Mouse (Mus musculus): ENCODE results near the gene Vmn2r1.

Vmn2r1 gene

DNA sequence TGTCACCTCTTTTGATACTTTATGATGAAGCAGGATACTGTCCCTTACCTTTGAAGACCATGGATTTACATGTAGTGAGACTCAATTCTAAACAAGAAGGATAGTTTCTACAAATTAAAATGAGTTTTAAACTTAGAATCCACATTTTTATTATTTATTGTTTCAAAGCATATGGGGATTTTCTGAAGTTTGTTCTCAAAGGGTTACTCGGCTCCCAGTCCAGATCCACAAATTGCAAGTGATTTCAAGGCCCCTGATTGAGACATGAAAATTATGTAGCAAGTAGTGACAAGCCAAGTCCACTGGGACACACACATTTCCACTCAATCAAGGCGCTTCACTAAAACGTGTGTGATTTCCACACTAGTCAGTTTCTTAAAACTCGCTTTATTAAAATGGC lies at the start of gene Vmn2r1:
TSS of gene Vmn2r1 (plus strand) at position 301 of the 400 bp plus-strand sequence.
- no peak for DNase-seq (ENCODE audit: low read depth, low spot score)

DNA sequence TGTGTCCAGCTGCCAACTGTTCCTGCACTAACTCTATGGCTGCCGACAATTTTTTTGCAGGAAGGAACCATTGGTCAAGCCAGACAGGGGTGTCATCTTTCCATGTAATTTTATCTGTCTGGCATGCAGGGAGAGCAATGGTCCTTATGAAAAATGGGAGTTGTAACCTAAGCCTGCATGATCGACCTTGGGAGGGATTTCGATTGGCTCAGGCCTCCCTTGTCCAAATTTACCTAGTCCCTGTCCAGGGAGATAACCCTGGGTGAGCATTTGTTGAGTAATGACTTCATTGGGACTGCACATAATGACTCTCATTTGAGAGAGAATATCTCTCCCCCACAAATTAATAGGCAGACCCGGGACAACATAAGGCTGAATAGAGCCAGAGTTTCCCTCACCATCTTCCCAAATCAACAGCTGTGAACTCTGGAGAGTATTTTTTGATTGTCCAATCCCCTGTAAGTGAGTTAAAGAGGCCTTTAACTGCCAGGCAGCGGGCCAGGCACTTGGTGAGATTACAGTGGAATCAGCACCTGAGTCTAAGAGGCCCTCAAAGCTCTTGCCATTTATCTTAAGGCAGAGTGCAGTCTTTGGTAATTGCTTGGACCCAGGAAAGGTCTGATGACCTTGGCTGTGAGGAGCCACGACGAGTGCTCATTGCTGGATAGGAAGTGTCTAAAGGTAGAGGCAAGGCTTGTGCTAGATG lies 43.1 kb upstream of the Vmn2r1 start:
- no peak for DNase-seq (ENCODE audit: low read depth, low spot score)

DNA sequence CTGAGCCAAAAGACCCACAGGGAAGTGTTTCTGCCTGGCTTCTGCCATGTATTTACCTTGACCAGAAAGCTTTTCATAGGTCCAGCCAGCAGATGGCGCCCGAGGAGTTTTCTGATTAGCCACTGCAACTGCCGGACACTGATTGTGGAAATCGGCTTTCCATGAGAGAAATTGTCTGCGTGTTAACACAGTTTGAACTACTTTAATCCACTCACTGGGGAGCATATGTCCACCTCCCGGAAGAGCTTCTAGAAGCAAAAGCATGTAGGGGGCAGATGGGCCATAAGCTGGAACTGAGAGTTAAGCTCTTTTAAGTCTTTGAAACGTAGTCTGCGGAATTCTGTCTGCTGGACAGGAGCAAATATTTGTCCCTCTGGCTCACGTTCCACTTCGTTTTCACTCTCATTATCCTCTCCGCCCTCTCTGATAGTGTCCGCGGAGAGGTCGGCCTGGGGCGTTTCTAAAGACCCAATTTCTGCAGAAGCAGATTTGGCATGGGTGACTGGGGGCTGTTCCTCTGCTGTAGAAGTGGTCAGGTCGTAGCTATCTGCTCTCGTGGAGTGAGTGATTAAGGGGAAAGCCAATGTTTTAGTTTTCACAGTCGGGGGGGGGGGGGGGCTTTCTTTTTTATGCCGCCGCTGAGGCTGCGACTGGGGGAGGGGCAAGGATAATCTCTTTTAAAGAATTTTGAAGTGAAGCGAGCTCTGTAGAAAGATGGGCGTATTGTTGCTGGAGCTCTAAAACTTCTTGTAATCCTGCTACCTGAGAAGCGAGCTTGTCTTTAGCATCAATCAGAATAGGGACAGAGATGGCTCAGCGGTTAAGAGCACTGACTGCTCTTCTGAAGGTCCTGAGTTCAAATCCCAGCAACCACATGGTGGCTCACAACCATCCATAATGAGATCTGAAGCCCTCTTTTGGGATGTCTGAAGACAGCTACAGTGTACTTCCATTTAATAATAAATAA lies 41.2 kb upstream of the Vmn2r1 start:
- DNase-seq (ENCODE audit: low read depth, low spot score), result peak; percentile 91

- DNase-seq (ENCODE audit: low read depth, low spot score), result no peak
Measured at GRCm38 (mm10) chr3:64112707-64113106, 31.4 kb downstream of the Vmn2r1 start.

GRCm38 (mm10) chr3:64113352-64114046 lies 32.2 kb downstream of the Vmn2r1 start:
- no peak for DNase-seq (ENCODE audit: low read depth, low spot score)

DNA sequence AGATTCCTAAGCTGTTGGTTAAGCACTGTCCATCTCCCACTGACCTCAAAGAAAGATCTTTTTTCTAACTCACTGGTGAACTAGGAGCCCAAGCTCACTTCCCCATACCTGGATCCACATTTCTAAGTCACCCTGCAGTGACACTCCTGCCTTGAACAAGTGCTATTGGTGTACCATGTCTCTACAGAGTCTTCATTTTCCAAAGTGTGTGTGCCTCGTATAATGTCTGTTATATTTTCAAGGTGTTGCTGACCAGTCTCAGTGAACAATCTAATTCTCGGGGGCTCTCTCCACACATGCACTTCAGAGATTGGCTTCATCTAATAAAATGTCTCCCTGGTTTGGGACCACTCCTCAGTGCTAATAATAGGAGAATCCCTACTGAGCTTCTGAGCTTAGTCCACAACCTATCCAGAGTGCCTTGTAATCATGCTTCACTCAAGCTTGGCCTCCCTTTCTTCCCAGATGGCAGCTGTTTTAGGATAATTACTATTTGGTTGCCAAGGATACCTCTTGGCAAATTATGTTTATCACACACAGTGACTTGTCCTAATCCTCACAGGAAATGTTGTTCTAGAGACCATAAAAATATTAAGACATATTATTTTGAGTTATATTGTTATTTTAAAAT lies 60.6 kb downstream of the Vmn2r1 start, which contains the start of gene Vmn2r2:
TSS of gene Vmn2r2 (minus strand) at position 51 of the 631 bp plus-strand sequence.
- no peak for DNase-seq (ENCODE audit: low read depth, low spot score)

Measured in R1 (cell line).